Mouse (Mus musculus): ENCODE data around the gene Cdh18. TPM values are rescaled to one million over a fixed set of nuclear protein-coding genes. Genes with fewer than 3 reads are reported as not detected.
"Not testable (repeated sequence)": the region's sequence is repeated elsewhere in the genome, so short reads cannot be mapped to it uniquely, and the experiment has no call there.

The Cdh18 gene
- not detected for total RNA-seq (2018; cell fraction: chromatin; rRNA removed)
- not detected for total RNA-seq (2018; cell fraction: cytosol; rRNA removed)
- not detected for total RNA-seq (2018; cell fraction: nucleus; rRNA removed)
- not detected in 3 replicates for polyA plus RNA-seq (2018)

GRCm38 (mm10) chr15:22548711-22549271 lies at the start of gene Cdh18:
Cdh18 (plus strand) TSS chr15:22549022.
- H3K79me2 ChIP-seq (ENCODE audit: inconsistent target): no peaks in the 10 kb centered on the region
- WGBS (ENCODE audit: missing documents): 53% methylated on average over 5 of the region's 5 CpGs
- H3K36me3 ChIP-seq (ENCODE audit: inconsistent target): no peaks in the 10 kb centered on the region
- no peak within 1 kb of the TSS for H3K4me3 ChIP-seq (ENCODE audit: inconsistent target)
- no peak within 1 kb of the TSS for H3K27ac ChIP-seq

- no peaks in the 10 kb centered on the region for H3K36me3 ChIP-seq (ENCODE audit: inconsistent target)
- H3K79me2 ChIP-seq (ENCODE audit: inconsistent target): no peaks in the 10 kb centered on the region
- H3K4me3 ChIP-seq (ENCODE audit: inconsistent target): no peak overlapping the region
Observed at GRCm38 (mm10) chr15:22511271-22511670, 37.6 kb upstream of the Cdh18 start.

GRCm38 (mm10) chr15:22535828-22536227 lies 13.0 kb upstream of the Cdh18 start:
- H3K27ac ChIP-seq: no peak overlapping the region
- WGBS (ENCODE audit: missing documents): 56% methylated on average over 2 of the region's 2 CpGs
- no peak overlapping the region for H3K4me3 ChIP-seq (ENCODE audit: inconsistent target)

More at GRCm38 (mm10) chr15:22511271-22511670, 37.6 kb upstream of the Cdh18 start:
- H3K27ac ChIP-seq: no peak overlapping the region

GRCm38 (mm10) chr15:22577974-22578616 lies 29.3 kb downstream of the Cdh18 start:
- no peak overlapping the region for H3K27ac ChIP-seq
- 23% methylated on average over 4 of the region's 4 CpGs for WGBS (ENCODE audit: missing documents)
- no peaks in the 10 kb centered on the region for H3K36me3 ChIP-seq (ENCODE audit: inconsistent target)

More at GRCm38 (mm10) chr15:22535828-22536227, 13.0 kb upstream of the Cdh18 start:
- Histone ChIP-seq H3K79me2 (ENCODE audit: inconsistent target) (no peaks in the 10 kb centered on the region), H3K36me3 (ENCODE audit: inconsistent target) (no peaks in the 10 kb centered on the region)

GRCm38 (mm10) chr15:22578617-22578990 lies 29.8 kb downstream of the Cdh18 start:
- H3K27ac ChIP-seq: no peak overlapping the region
- 35% methylated on average over 3 of the region's 3 CpGs for WGBS (ENCODE audit: missing documents)
- H3K36me3 ChIP-seq (ENCODE audit: inconsistent target): no peaks in the 10 kb centered on the region
- H3K4me3 ChIP-seq (ENCODE audit: inconsistent target): no peak overlapping the region
- no peaks in the 10 kb centered on the region for H3K79me2 ChIP-seq (ENCODE audit: inconsistent target)

More at GRCm38 (mm10) chr15:22577974-22578616, 29.3 kb downstream of the Cdh18 start:
- no peaks in the 10 kb centered on the region for H3K79me2 ChIP-seq (ENCODE audit: inconsistent target)
- H3K4me3 ChIP-seq (ENCODE audit: inconsistent target): no peak overlapping the region

GRCm38 (mm10) chr15:22584667-22585066 lies 35.8 kb downstream of the Cdh18 start:
- WGBS (ENCODE audit: missing documents): 84% methylated on average over 1 of the region's 1 CpGs
- H3K79me2 ChIP-seq (ENCODE audit: inconsistent target): no peaks in the 10 kb centered on the region

GRCm38 (mm10) chr15:22716376-22716775 lies 167.6 kb downstream of the Cdh18 start:
- Histone ChIP-seq H3K79me2 (ENCODE audit: inconsistent target) (no peaks in the 10 kb centered on the region), H3K4me3 (ENCODE audit: inconsistent target) (no peak overlapping the region), H3K36me3 (ENCODE audit: inconsistent target) (no peaks in the 10 kb centered on the region), H3K27ac (no peak overlapping the region)
- WGBS (ENCODE audit: missing documents): 90% methylated on average over 2 of the region's 2 CpGs

More at GRCm38 (mm10) chr15:22584667-22585066, 35.8 kb downstream of the Cdh18 start:
- H3K4me3 ChIP-seq (ENCODE audit: inconsistent target): no peak overlapping the region
- H3K36me3 ChIP-seq (ENCODE audit: inconsistent target): no peaks in the 10 kb centered on the region
- H3K27ac ChIP-seq: no peak overlapping the region

GRCm38 (mm10) chr15:22717681-22718080 lies 168.9 kb downstream of the Cdh18 start:
- H3K36me3 ChIP-seq (ENCODE audit: inconsistent target): no peaks in the 10 kb centered on the region
- no peak overlapping the region for H3K27ac ChIP-seq
- no peak overlapping the region for H3K4me3 ChIP-seq (ENCODE audit: inconsistent target)
- WGBS (ENCODE audit: missing documents): 85% methylated on average over 3 of the region's 3 CpGs
- H3K79me2 ChIP-seq (ENCODE audit: inconsistent target): no peaks in the 10 kb centered on the region

GRCm38 (mm10) chr15:22726574-22726973 lies 177.8 kb downstream of the Cdh18 start:
- WGBS (ENCODE audit: missing documents): 63% methylated on average over 1 of the region's 1 CpGs
- Histone ChIP-seq H3K36me3 (ENCODE audit: inconsistent target) (no peaks in the 10 kb centered on the region), H3K4me3 (ENCODE audit: inconsistent target) (no peak overlapping the region), H3K27ac (no peak overlapping the region), H3K79me2 (ENCODE audit: inconsistent target) (no peaks in the 10 kb centered on the region)

GRCm38 (mm10) chr15:22733039-22733438 lies 184.2 kb downstream of the Cdh18 start:
- Histone ChIP-seq H3K79me2 (ENCODE audit: inconsistent target) (no peaks in the 10 kb centered on the region), H3K36me3 (ENCODE audit: inconsistent target) (no peaks in the 10 kb centered on the region), H3K4me3 (ENCODE audit: inconsistent target) (no peak overlapping the region), H3K27ac (no peak overlapping the region)

- 67% methylated on average over 3 of the region's 3 CpGs for WGBS (ENCODE audit: missing documents)
- Histone ChIP-seq H3K27ac (no peak overlapping the region), H3K79me2 (ENCODE audit: inconsistent target) (no peaks in the 10 kb centered on the region), H3K4me3 (ENCODE audit: inconsistent target) (no peak overlapping the region), H3K36me3 (ENCODE audit: inconsistent target) (no peaks in the 10 kb centered on the region)
Observed at GRCm38 (mm10) chr15:22736165-22736564, 187.3 kb downstream of the Cdh18 start.

GRCm38 (mm10) chr15:22761257-22761656 lies 212.4 kb downstream of the Cdh18 start:
- H3K4me3 ChIP-seq (ENCODE audit: inconsistent target); H3K79me2 ChIP-seq (ENCODE audit: inconsistent target); H3K27ac ChIP-seq; H3K36me3 ChIP-seq (ENCODE audit: inconsistent target): not testable (repeated sequence)

GRCm38 (mm10) chr15:22766591-22766990 lies 217.8 kb downstream of the Cdh18 start:
- H3K27ac ChIP-seq; H3K4me3 ChIP-seq (ENCODE audit: inconsistent target); H3K79me2 ChIP-seq (ENCODE audit: inconsistent target); H3K36me3 ChIP-seq (ENCODE audit: inconsistent target): not testable (repeated sequence)
- 87% methylated on average over 3 of the region's 3 CpGs for WGBS (ENCODE audit: missing documents)

- no peaks in the 10 kb centered on the region for H3K79me2 ChIP-seq (ENCODE audit: inconsistent target)
- H3K36me3 ChIP-seq (ENCODE audit: inconsistent target): no peaks in the 10 kb centered on the region
- H3K27ac ChIP-seq: no peak overlapping the region
- no peak overlapping the region for H3K4me3 ChIP-seq (ENCODE audit: inconsistent target)
- WGBS (ENCODE audit: missing documents): 87% methylated on average over 4 of the region's 4 CpGs
Observed at GRCm38 (mm10) chr15:22776346-22776745, 227.5 kb downstream of the Cdh18 start.

GRCm38 (mm10) chr15:22789696-22790095 lies 240.9 kb downstream of the Cdh18 start:
- WGBS (ENCODE audit: missing documents): 94% methylated on average over 6 of the region's 6 CpGs
- H3K79me2 ChIP-seq (ENCODE audit: inconsistent target): no peaks in the 10 kb centered on the region
- H3K36me3 ChIP-seq (ENCODE audit: inconsistent target): no peaks in the 10 kb centered on the region
- H3K4me3 ChIP-seq (ENCODE audit: inconsistent target): no peak overlapping the region
- no peak overlapping the region for H3K27ac ChIP-seq
